Mouse (Mus musculus): ENCODE results near the gene Gm20388.

DNA sequence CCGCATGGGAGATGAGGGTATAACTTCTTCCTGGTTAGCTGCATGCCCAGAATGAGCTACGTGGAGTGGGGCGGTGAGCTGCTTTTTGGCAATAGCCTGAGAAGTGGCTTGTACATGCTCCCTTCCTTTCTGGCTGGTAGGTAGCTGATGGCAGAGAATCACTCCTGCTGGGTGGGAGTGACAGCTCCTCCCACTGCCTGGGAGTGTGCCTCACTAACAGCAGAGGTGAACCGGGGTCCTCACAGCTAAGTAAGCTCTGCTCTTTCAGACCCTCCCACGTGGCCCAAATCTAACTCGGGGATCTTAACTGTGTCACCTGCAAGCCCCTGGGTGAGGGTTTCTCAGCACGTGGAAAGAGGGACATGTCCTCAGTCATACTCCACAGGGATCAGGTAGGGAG, 3321.9 kb downstream of the Gm20388 start:
- TF ChIP-seq GATA1 (IDR thresholded peaks at IDR 0.05; ENCODE audit: low read length) (no peak), TAL1 (IDR thresholded peaks at IDR 0.05; ENCODE audit: low read length) (no peak)

All from erythroblast, embryonic 14.5 days (primary cell).